Mouse (Mus musculus) MEL (cell line): Measurements from ENCODE around the gene Myh9. TPM values are rescaled to one million over a fixed set of nuclear protein-coding genes. Genes with fewer than 3 reads are reported as not detected.

ENCODE experiments used
- DNase-seq: peaks from one replicate; pipeline ENCODE4 v3.0.0; 2011; ENCODE audit warnings: low read depth, low spot score
- H3K27ac ChIP-seq: 2 replicates; pipeline ENCODE4 v1.5.1; 2012; ENCODE audit warnings: low read depth, mild to moderate bottlenecking, control low read depth, low read length, moderate library complexity; ENCODE audit not compliant: control insufficient read depth
- H3K27me3 ChIP-seq, 2 experiments: fragments of 150-350 bp in 1 of 2; sonication (generic) in 1 of 2; 2 replicates each; pipeline ENCODE4 v1.6.1; 2012; ENCODE audit warnings: low read length in 2 of 2, mild to moderate bottlenecking in 2 of 2, improper control_type of control experiment in 1 of 2, moderate library complexity in 1 of 2; ENCODE audit not compliant: insufficient read depth in 2 of 2, control insufficient read depth in 1 of 2
- H3K36me3 ChIP-seq, 2 experiments: 2 replicates each; pipeline ENCODE4 v1.6.1; 2012 to 2014; ENCODE audit warnings: low read length in 2 of 2, improper control_type of control experiment in 1 of 2, inconsistent platforms in 1 of 2, mild to moderate bottlenecking in 1 of 2; ENCODE audit not compliant: insufficient read depth in 2 of 2, control insufficient read depth in 1 of 2
- H3K4me1 ChIP-seq, 2 experiments: fragments of 150-350 bp in 1 of 2; sonication (generic) in 1 of 2; 2 replicates each; pipeline ENCODE4 v1.6.1; 2012; ENCODE audit warnings: low read length in 2 of 2, improper control_type of control experiment in 1 of 2, mild to moderate bottlenecking in 1 of 2; ENCODE audit not compliant: insufficient read depth in 2 of 2, control insufficient read depth in 1 of 2
- H3K4me3 ChIP-seq, 2 experiments: fragments of 150-350 bp in 1 of 2; sonication (generic) in 1 of 2; 2 replicates each; pipeline ENCODE4 v1.5.1; 2012; ENCODE audit warnings: low read depth in 2 of 2, low read length in 2 of 2, mild to moderate bottlenecking in 2 of 2, moderate library complexity in 2 of 2, control low read depth in 1 of 2, improper control_type of control experiment in 1 of 2; ENCODE audit not compliant: control insufficient read depth in 1 of 2, insufficient read depth in 1 of 2
- H3K79me2 ChIP-seq: 2 replicates; pipeline ENCODE4 v1.6.1; 2012; ENCODE audit warnings: mild to moderate bottlenecking, low read length, moderate library complexity; ENCODE audit not compliant: control insufficient read depth, poor library complexity, insufficient read depth
- H3K9ac ChIP-seq: 2 replicates; pipeline ENCODE4 v1.6.1; 2012; ENCODE audit warnings: low read depth, mild to moderate bottlenecking, control low read depth, low read length, moderate library complexity; ENCODE audit not compliant: control insufficient read depth, poor library complexity, severe bottlenecking
- H3K9me3 ChIP-seq: fragments of 150-350 bp; sonication (generic); replicated peaks from 2 replicates; pipeline ENCODE4 v1.6.1; 2012; ENCODE audit warnings: mild to moderate bottlenecking, low read length, improper control_type of control experiment, moderate library complexity; ENCODE audit not compliant: insufficient read depth
- BHLHE40 ChIP-seq: IDR thresholded peaks from 2 replicates; pipeline ENCODE4 v1.6.1; 2012; ENCODE audit warnings: low read depth, mild to moderate bottlenecking, inconsistent platforms, low read length, improper control_type of control experiment, borderline replicate concordance
- CHD2 ChIP-seq: IDR thresholded peaks from 2 replicates; pipeline ENCODE4 v1.6.1; 2011; ENCODE audit warnings: low read length, improper control_type of control experiment
- CTCF ChIP-seq, 3 experiments: IDR thresholded peaks in 2 of 3; conservative IDR thresholded peaks in 1 of 3; 2 replicates each; pipeline ENCODE4 v1.5.1; 2011 to 2012; ENCODE audit warnings: low read length in 3 of 3, low read depth in 2 of 3, mild to moderate bottlenecking in 2 of 3, improper control_type of control experiment in 1 of 3, inconsistent platforms in 1 of 3, mixed read lengths in 1 of 3, moderate library complexity in 1 of 3; ENCODE audit not compliant: control insufficient read depth in 1 of 3, insufficient read depth in 1 of 3, poor library complexity in 1 of 3, severe bottlenecking in 1 of 3
- ELF1 ChIP-seq: IDR thresholded peaks from 2 replicates; pipeline ENCODE4 v1.6.1; 2014; ENCODE audit warnings: low read depth, mild to moderate bottlenecking, inconsistent platforms, low read length, improper control_type of control experiment, moderate library complexity
- EP300 ChIP-seq, 2 experiments: IDR thresholded peaks; 2 replicates each; pipeline ENCODE4 v1.6.1; 2011; ENCODE audit warnings: improper control_type of control experiment in 2 of 2, low read length in 2 of 2, low read depth in 1 of 2, mild to moderate bottlenecking in 1 of 2
- ETS1 ChIP-seq: IDR thresholded peaks from 2 replicates; pipeline ENCODE4 v1.6.1; 2012; ENCODE audit warnings: low read depth, mild to moderate bottlenecking, inconsistent platforms, low read length, improper control_type of control experiment, moderate library complexity
- HCFC1 ChIP-seq: IDR thresholded peaks from 2 replicates; pipeline ENCODE4 v1.6.1; 2012; ENCODE audit warnings: low read depth, mild to moderate bottlenecking, inconsistent platforms, low read length, improper control_type of control experiment, moderate library complexity
- JUND ChIP-seq: IDR thresholded peaks from 2 replicates; pipeline ENCODE4 v1.6.1; 2011; ENCODE audit warnings: low read depth, mild to moderate bottlenecking, improper control_type of control experiment, low read length
- KAT2A ChIP-seq: conservative IDR thresholded peaks from 2 replicates; pipeline ENCODE4 v1.6.1; 2012; ENCODE audit warnings: low read depth, low read length, improper control_type of control experiment, inconsistent platforms
- MAFK ChIP-seq: IDR thresholded peaks from 2 replicates; pipeline ENCODE4 v1.6.1; 2011; ENCODE audit warnings: low read depth, mild to moderate bottlenecking, low read length, improper control_type of control experiment, borderline replicate concordance
- MXI1 ChIP-seq: IDR thresholded peaks from 2 replicates; pipeline ENCODE4 v1.6.1; 2011; ENCODE audit warnings: mild to moderate bottlenecking, low read depth, low read length, improper control_type of control experiment
- MYB ChIP-seq: IDR thresholded peaks from 2 replicates; pipeline ENCODE4 v1.6.1; 2011; ENCODE audit warnings: mild to moderate bottlenecking, low read depth, low read length, improper control_type of control experiment
- POLR2A ChIP-seq, 2 experiments: IDR thresholded peaks; 2 replicates each; pipeline ENCODE4 v1.6.1; 2011 to 2012; ENCODE audit warnings: low read length in 2 of 2, mild to moderate bottlenecking in 2 of 2, control low read depth in 1 of 2, improper control_type of control experiment in 1 of 2, low read depth in 1 of 2, moderate library complexity in 1 of 2; ENCODE audit not compliant: control insufficient read depth in 1 of 2, insufficient read depth in 1 of 2, poor library complexity in 1 of 2
- POLR2AphosphoS5 ChIP-seq: IDR thresholded peaks from 2 replicates; pipeline ENCODE4 v1.6.1; 2012; ENCODE audit warnings: low read depth, borderline replicate concordance, mild to moderate bottlenecking, inconsistent platforms, low read length, moderate library complexity, mixed read lengths
- RCOR1 ChIP-seq: IDR thresholded peaks from 2 replicates; pipeline ENCODE4 v1.6.1; 2012; ENCODE audit warnings: low read depth, mild to moderate bottlenecking, inconsistent platforms, low read length, improper control_type of control experiment
- SIN3A ChIP-seq: IDR thresholded peaks from 2 replicates; pipeline ENCODE4 v1.6.1; 2012; ENCODE audit warnings: low read length, improper control_type of control experiment, inconsistent platforms
- SMC3 ChIP-seq: IDR thresholded peaks from 2 replicates; pipeline ENCODE4 v1.6.1; 2011; ENCODE audit warnings: low read depth, low read length, improper control_type of control experiment
- TAL1 ChIP-seq: IDR thresholded peaks from 2 replicates; pipeline ENCODE4 v1.6.1; 2012; ENCODE audit warnings: mild to moderate bottlenecking, inconsistent platforms, low read length, moderate library complexity, mixed read lengths
- TCF12 ChIP-seq: IDR thresholded peaks from 2 replicates; pipeline ENCODE4 v1.6.1; 2014; ENCODE audit warnings: low read depth, mild to moderate bottlenecking, inconsistent platforms, low read length, improper control_type of control experiment, moderate library complexity
- UBTF ChIP-seq: IDR thresholded peaks from 2 replicates; pipeline ENCODE4 v1.6.1; 2012; ENCODE audit warnings: low read depth, mild to moderate bottlenecking, inconsistent platforms, low read length, improper control_type of control experiment, moderate library complexity, borderline replicate concordance; ENCODE audit not compliant: insufficient read depth
- ZC3H11A ChIP-seq: IDR thresholded peaks from 2 replicates; pipeline ENCODE4 v1.6.1; 2012; ENCODE audit warnings: low read depth, mild to moderate bottlenecking, inconsistent platforms, low read length, improper control_type of control experiment
- polyA plus RNA-seq, 2 experiments: library from polyadenylated mRNA; stranded (reverse) in 1 of 2; unstranded in 1 of 2; fragments of >175 nt in 1 of 2; fragments of >200 nt in 1 of 2; gene quantifications; 2 replicates each; pipeline versions ENCODE4 v1.2.1 to v1.2.4; 2012; ENCODE audit warnings: low replicate concordance in 2 of 2, low read depth in 1 of 2; ENCODE audit not compliant: insufficient read length in 2 of 2, insufficient read depth in 1 of 2, missing spikeins in 1 of 2
- total RNA-seq: library from RNA; depleted of rRNA; stranded (reverse); fragments of 300-350 nt; gene quantifications from 2 replicates; pipeline ENCODE4 v1.2.3, GENCODE M21; 2012

Myh9 gene
- total and polyA plus RNA-seq, 3 experiments: 59.3 to 176 (median 158) TPM

GRCm38 (mm10) chr15:77820480-77821163, 21.4 kb downstream of the Myh9 start:
- TF ChIP-seq MYB (no peak), RCOR1 (no peak), TCF12 (no peak), POLR2A (IDR thresholded peaks at IDR 0.05; ENCODE audit: control insufficient read depth in 1 of 2, insufficient read depth in 1 of 2, low read depth in 1 of 2, low read length in 2 of 2, poor library complexity in 1 of 2) (no peak), ELF1 (no peak), HCFC1 (no peak), BHLHE40 (no peak), JUND (no peak), ZC3H11A (no peak)
- Histone ChIP-seq H3K79me2 (peaks cover 68% of the 10 kb centered on the region), H3K36me3 (peaks cover 2 to 8% of the 10 kb centered on the region in 2 experiments), H3K27ac (no peak overlapping the region), H3K9ac (no peak overlapping the region), H3K9me3 (no peaks in the 10 kb centered on the region), H3K4me3 (no peak overlapping the region), H3K27me3 (no peaks in the 10 kb centered on the region), H3K4me1 (peaks cover 4 to 19% of the 10 kb centered on the region in 2 experiments; a peak in 3 of 4 replicates)
- DNase-seq: no peak

DNA sequence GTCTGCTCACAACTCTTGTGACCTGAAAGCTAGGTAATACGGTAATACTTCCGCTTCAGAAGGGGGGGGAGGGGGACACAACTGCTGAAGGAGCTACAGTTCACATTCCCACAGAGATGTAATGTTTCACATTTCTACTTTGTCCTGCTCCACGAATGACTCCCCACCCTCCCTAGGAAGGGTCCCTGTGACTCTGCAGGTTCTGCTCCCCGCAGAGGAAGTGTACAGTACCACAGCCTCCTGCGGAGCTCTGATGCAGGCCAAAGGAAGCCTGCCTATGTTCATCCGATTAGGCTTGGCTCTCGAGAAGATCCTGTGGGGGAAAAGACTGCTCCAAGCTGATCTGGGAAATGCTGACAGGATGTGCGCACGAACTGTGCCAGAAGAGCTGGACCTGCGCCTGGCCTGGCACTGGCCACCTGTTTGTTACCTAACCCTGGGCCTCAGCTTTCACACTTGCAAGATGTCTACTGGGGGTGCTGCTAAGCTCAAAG, 22.0 kb downstream of the Myh9 start:
- Histone ChIP-seq H3K79me2 (peaks cover 65% of the 10 kb centered on the region), H3K9ac (no peak overlapping the region), H3K9me3 (no peaks in the 10 kb centered on the region), H3K27me3 (no peaks in the 10 kb centered on the region), H3K4me1 (peaks cover 4 to 19% of the 10 kb centered on the region in 2 experiments; a peak in 3 of 4 replicates), H3K4me3 (no peak overlapping the region), H3K36me3 (peaks cover 2 to 8% of the 10 kb centered on the region in 2 experiments)
- DNase-seq: no peak
- no peak for TF ChIP-seq SIN3A
- TF ChIP-seq MXI1: no peak
- no peak for TF ChIP-seq KAT2A
- TF ChIP-seq, all 39 proteins: peak for 0
- no peak overlapping the region for H3K27ac ChIP-seq

DNA sequence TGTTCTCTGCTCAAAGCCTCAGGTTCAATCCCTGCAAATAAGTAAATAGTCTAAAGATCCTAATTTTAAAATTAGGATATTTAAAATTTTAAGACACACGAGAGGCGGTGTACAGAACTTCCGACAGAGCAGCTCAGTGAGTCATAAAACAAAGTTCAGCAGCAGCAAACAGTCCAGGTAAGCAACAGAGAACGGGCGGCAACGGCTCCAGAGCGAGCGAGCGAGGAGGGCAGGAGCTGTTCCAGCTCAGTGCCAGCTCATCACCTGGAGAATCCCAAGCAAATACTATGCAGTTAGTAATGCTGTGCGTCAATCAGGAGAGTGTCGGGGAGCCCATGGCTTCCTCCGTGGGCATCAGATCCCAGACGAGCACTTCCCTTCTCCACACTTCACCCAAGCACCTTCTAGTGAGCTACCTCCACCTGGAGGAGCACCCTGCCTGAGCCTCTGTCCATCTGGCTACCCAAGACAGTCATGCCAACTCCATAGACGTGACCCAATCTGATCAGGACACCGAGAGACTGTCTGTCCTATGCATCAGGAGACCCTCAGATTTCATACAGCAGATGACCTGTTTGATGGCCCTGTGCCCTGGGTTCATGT, 23.3 kb downstream of the Myh9 start:
- TF ChIP-seq POLR2AphosphoS5 (no peak), CTCF (IDR thresholded peaks at IDR 0.05 in 2 of 3, conservative IDR thresholded peaks at IDR 0.05 in 1 of 3; ENCODE audit: control insufficient read depth in 1 of 3, insufficient read depth in 1 of 3, low read depth in 2 of 3, low read length in 3 of 3, poor library complexity in 1 of 3, severe bottlenecking in 1 of 3) (no peak), MAFK (no peak), RCOR1 (no peak), SMC3 (no peak), ETS1 (no peak), CHD2 (no peak), TAL1 (no peak), KAT2A (no peak), EP300 (IDR thresholded peaks at IDR 0.05; ENCODE audit: low read depth in 1 of 2, low read length in 2 of 2) (no peak), UBTF (no peak), MYB (no peak)
- peaks cover 61% of the 10 kb centered on the region for H3K79me2 ChIP-seq
- H3K36me3 ChIP-seq: peaks cover 2 to 6% of the 10 kb centered on the region in 2 experiments
- peaks cover 3 to 17% of the 10 kb centered on the region in 2 experiments; a peak in 3 of 4 replicates for H3K4me1 ChIP-seq
- no peak overlapping the region for H3K4me3 ChIP-seq
- no peaks in the 10 kb centered on the region for H3K27me3 ChIP-seq
- no peak overlapping the region for H3K9ac ChIP-seq
- H3K27ac ChIP-seq: no peak overlapping the region
- H3K9me3 ChIP-seq: no peaks in the 10 kb centered on the region
- no peak for DNase-seq
